Mouse (Mus musculus) skeletal muscle tissue, adult 2 months (tissue): ENCODE measurements around the gene Cnn3.
A peak's percentile ranks its signal among the peaks of the same experiment; 100 is the strongest.

ENCODE experiments used
- DNase-seq: peaks from one replicate; pipeline ENCODE4 v3.0.0-alpha.2; 2012; ENCODE audit warnings: low read depth, low spot score

The Cnn3 gene

GRCm38 (mm10) chr3:121449527-121449926 is 23.2 kb downstream of the Cnn3 start:
- DNase-seq, result no peak

DNA sequence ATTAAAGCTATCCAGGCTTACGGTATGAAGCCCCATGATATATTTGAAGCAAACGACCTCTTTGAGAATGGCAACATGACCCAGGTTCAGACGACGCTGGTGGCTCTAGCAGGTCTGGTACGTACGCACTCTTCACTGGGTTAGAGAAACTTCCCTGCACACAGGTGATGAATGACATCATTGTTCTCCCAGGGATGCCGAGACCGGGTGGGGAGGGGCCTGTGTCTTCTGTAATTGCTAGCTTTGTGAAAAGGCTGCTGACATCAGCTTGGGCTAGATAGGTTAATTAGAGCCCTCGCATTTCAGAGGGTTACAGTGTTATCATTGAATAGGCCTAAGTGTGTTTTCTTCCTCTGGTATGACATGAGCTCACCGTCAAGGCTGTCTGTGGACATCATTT is 25.1 kb downstream of the Cnn3 start:
- DNase-seq, result no peak

- DNase-seq, result no peak
Observed at GRCm38 (mm10) chr3:121458545-121459492, 32.5 kb downstream of the Cnn3 start.

GRCm38 (mm10) chr3:121460473-121461193 is 34.3 kb downstream of the Cnn3 start:
- DNase-seq, result no peak

GRCm38 (mm10) chr3:121461477-121461876 is 35.2 kb downstream of the Cnn3 start:
- no peak for DNase-seq

- DNase-seq, result no peak
Observed at GRCm38 (mm10) chr3:121462782-121463181, 36.5 kb downstream of the Cnn3 start.

GRCm38 (mm10) chr3:121464733-121465305 is 38.5 kb downstream of the Cnn3 start:
- DNase-seq, result no peak

GRCm38 (mm10) chr3:121465795-121466194 is 39.5 kb downstream of the Cnn3 start:
- no peak for DNase-seq

DNA sequence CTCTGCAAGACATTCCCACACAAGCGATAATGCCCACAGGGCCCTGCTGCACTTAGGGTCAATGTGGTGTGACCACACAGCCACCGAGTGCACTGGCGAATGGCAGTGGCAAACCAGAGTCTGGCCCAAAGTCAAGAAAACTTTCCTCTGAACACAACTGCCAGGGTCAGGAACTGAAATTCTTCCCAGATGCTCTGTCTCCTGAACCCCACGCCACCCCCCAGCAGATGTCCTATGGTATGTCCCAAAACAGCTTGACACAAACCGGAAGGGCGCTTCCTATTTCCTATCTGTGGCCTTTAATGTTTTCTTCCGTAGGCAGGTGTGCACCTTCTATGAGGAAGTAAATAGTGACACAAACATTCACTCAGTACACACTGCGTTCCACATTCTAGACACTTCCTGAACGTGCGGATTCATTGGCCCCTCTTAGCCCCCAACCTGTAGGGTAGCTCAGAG is 40.8 kb downstream of the Cnn3 start:
- no peak for DNase-seq

- DNase-seq, result no peak
Observed at GRCm38 (mm10) chr3:121468136-121468535, 41.8 kb downstream of the Cnn3 start.

DNA sequence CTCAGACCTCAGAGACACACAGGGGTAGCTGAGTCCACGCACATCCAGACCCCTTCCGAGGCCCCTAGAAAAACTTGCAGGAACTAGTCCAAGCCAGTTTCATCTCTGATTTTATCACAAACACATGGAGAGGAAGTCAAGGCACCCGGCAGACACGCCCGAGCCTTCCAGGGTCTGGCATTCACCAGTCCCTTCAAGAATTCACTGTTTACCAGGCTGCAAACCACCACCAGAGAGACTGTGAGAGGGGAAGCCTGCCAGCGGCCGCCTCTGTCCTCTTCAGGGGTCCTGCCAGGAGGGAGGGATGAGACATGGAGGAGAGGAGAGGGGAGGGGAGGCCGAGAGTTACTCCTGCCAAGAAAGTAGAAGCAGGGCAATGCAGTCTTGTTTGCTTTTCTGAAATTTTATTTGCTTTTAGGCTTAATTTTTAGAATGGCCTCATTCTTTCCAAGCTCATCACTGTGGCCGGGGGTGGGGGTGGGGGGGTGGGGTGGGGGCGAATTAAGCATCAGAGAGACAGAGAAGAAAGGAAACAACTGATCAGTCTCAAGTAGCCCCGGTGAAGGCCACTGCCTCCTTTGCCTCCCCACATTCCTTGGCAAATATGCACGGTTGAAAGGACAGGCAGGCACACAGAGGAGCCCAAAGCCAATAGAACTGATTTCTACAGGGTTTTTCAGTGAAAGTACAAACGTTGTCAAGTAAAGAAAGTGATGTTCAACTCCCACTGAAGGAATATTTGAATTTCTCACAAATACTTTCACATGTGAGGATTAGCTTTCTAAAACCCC is 43.1 kb downstream of the Cnn3 start:
- no peak for DNase-seq

DNA sequence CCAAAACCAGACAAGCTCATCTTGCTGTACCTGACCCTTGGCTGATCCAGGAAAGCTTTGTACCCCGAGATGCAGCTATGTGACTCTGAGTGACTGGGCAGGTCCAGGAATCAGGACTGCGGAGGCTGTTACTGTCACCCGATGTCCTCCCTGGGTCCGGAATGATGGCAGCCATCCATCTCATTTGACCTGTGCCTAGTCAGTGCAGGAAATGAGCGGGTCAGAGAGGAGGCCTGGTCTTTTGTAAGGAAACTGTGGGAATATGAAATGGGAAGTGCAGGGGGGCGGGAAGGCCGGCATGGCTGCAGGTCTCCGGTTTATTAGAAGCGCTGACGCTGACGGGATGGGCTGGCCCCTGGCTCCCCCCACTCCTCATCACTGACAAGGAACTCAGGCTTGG is 45.4 kb downstream of the Cnn3 start:
- no peak for DNase-seq

GRCm38 (mm10) chr3:121474738-121475137 is 48.4 kb downstream of the Cnn3 start:
- DNase-seq, result no peak

GRCm38 (mm10) chr3:121480030-121480960 is 54.0 kb downstream of the Cnn3 start:
- no peak for DNase-seq

- DNase-seq, result no peak
Observed at GRCm38 (mm10) chr3:121480961-121481436, 54.7 kb downstream of the Cnn3 start.

DNA sequence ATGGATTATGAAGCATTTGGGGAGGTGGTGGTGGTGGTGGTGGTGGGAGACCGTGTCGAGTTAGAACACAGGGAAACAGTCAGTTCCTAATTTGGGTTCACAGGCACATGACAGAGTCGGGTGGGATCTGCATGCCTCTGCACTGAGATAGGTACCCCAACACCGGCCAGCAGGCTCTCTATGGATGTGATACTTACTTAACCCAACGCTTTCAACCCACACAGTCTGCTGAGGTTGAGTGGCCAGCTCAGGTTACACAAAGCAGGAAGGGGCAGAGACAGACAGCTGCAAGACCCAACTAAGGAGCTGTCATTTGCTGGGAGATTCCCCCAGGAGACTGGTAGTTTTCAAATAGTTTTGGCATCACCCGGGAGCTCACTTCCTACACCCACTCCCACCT is 55.3 kb downstream of the Cnn3 start:
- DNase-seq, result no peak

GRCm38 (mm10) chr3:121483266-121484161 is 57.2 kb downstream of the Cnn3 start:
- DNase-seq, result no peak

DNA sequence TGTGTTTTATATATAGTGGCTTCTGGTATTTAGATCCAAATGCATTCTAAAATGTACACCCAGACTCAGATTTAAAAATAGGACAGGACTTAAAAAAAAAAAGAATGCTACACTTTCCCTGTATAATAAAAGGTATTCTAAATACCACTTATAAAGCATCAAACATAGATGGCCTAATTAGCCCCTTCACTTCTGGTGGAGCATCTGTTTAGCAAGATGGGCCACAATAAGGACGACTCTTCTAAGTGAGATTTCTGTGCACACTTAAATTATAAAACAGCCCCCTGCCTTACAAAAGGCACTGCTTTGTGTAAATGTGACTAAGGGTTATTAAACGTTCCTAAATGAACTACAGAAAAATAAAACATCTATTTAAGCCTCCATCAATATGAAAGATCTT is 58.9 kb downstream of the Cnn3 start:
- no peak for DNase-seq

- peak; percentile 18 for DNase-seq
Observed at GRCm38 (mm10) chr3:121489462-121490118, 63.3 kb downstream of the Cnn3 start.
